Mouse (Mus musculus): ENCODE data around the gene Angel1. TPM values are rescaled to one million over a fixed set of nuclear protein-coding genes. Genes with fewer than 3 reads are reported as not detected.

Angel1 gene
- total and polyA plus RNA-seq, 2 experiments from 2014 or later = 6.5 to 7.1 TPM

GRCm38 (mm10) chr12:86694441-86694840 is 31.8 kb downstream of the Angel1 start:
- no peak for ATAC-seq
- no peaks in the 10 kb centered on the region for H3K9me3 ChIP-seq (ENCODE audit: low read length)
- no peak overlapping the region for H3K4me3 ChIP-seq (ENCODE audit: low read depth, low read length)
- H3K9ac ChIP-seq = no peak overlapping the region
- H3K4me1 ChIP-seq (ENCODE audit: insufficient read depth) = peaks cover 9% of the 10 kb centered on the region; the same call in 1 of the 2 replicates
- no peaks in the 10 kb centered on the region for H3K27me3 ChIP-seq (ENCODE audit: insufficient read depth, low read length)
- H3K27ac ChIP-seq (ENCODE audit: low read depth, low read length) = no peak overlapping the region
- no peak for DNase-seq
- no peak for TF ChIP-seq CTCF (IDR thresholded peaks at IDR 0.05; ENCODE audit: low read depth)
- no peak overlapping the region for H3K4me2 ChIP-seq (ENCODE audit: low read depth)
- 100% methylated on average over 1 of the region's 1 CpGs for WGBS
- peaks cover 60% of the 10 kb centered on the region for H3K36me3 ChIP-seq (ENCODE audit: insufficient read depth)

DNA sequence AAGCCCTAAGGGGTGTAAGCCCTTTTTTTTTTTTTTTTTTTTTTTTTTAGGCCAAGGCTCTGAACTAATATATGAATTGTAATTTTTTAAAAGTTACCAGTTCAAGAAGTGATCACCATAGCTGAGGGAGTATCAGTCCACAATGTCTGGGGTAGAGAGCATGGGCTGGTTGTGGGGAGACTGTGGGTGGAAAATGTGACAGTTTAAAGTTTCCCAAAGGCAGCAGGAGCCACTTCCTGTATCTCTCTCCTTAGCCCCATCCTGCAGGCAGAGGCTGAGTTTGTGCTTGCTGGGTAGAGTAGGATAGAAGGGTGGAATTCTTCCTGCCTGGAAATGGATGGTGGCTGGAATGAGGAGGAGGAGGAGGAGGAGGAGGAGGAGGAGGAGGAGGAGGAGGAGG is 32.9 kb downstream of the Angel1 start:
- TF ChIP-seq CTCF (IDR thresholded peaks at IDR 0.05; ENCODE audit: low read depth) = no peak
- H3K36me3 ChIP-seq (ENCODE audit: insufficient read depth) = peaks cover 70% of the 10 kb centered on the region
- H3K9ac ChIP-seq = no peak overlapping the region
- DNase-seq (no peak), ATAC-seq (no peak)
- no peak overlapping the region for H3K4me2 ChIP-seq (ENCODE audit: low read depth)
- no peaks in the 10 kb centered on the region for H3K9me3 ChIP-seq (ENCODE audit: low read length)
- H3K4me1 ChIP-seq (ENCODE audit: insufficient read depth) = peaks cover 5% of the 10 kb centered on the region; the same call in 1 of the 2 replicates
- H3K27ac ChIP-seq (ENCODE audit: low read depth, low read length) = no peak overlapping the region
- H3K4me3 ChIP-seq (ENCODE audit: low read depth, low read length) = no peak overlapping the region
- no peaks in the 10 kb centered on the region for H3K27me3 ChIP-seq (ENCODE audit: insufficient read depth, low read length)

- no peak for ATAC-seq
- Histone ChIP-seq H3K4me3 (ENCODE audit: low read depth, low read length) (no peak overlapping the region), H3K4me1 (ENCODE audit: insufficient read depth) (no peaks in the 10 kb centered on the region), H3K27ac (ENCODE audit: low read depth, low read length) (peak overlapping the region; percentile 15; the same call in 1 of the 2 replicates), H3K27me3 (ENCODE audit: insufficient read depth, low read length) (no peaks in the 10 kb centered on the region), H3K9ac (no peak overlapping the region), H3K4me2 (ENCODE audit: low read depth) (no peak overlapping the region), H3K9me3 (ENCODE audit: low read length) (no peaks in the 10 kb centered on the region), H3K36me3 (ENCODE audit: insufficient read depth) (peaks cover 77% of the 10 kb centered on the region)
- TF ChIP-seq CTCF (IDR thresholded peaks at IDR 0.05; ENCODE audit: low read depth) = no peak
- no peak for DNase-seq
- WGBS = 69% methylated on average over 5 of the region's 5 CpGs
Measured at GRCm38 (mm10) chr12:86692471-86693356, 33.5 kb downstream of the Angel1 start.

- no peak overlapping the region for H3K27ac ChIP-seq (ENCODE audit: low read depth, low read length)
- H3K4me3 ChIP-seq (ENCODE audit: low read depth, low read length) = no peak overlapping the region
- peaks cover 86% of the 10 kb centered on the region for H3K36me3 ChIP-seq (ENCODE audit: insufficient read depth)
- no peak overlapping the region for H3K4me2 ChIP-seq (ENCODE audit: low read depth)
- WGBS = 68% methylated on average over 12 of the region's 12 CpGs
- no peak for TF ChIP-seq CTCF (IDR thresholded peaks at IDR 0.05; ENCODE audit: low read depth)
- H3K9ac ChIP-seq = no peak overlapping the region
- DNase-seq = no peak
- no peaks in the 10 kb centered on the region for H3K4me1 ChIP-seq (ENCODE audit: insufficient read depth)
- no peaks in the 10 kb centered on the region for H3K27me3 ChIP-seq (ENCODE audit: insufficient read depth, low read length)
- no peak for ATAC-seq
- H3K9me3 ChIP-seq (ENCODE audit: low read length) = no peaks in the 10 kb centered on the region
Measured at GRCm38 (mm10) chr12:86690700-86691485, 35.4 kb downstream of the Angel1 start.

DNA sequence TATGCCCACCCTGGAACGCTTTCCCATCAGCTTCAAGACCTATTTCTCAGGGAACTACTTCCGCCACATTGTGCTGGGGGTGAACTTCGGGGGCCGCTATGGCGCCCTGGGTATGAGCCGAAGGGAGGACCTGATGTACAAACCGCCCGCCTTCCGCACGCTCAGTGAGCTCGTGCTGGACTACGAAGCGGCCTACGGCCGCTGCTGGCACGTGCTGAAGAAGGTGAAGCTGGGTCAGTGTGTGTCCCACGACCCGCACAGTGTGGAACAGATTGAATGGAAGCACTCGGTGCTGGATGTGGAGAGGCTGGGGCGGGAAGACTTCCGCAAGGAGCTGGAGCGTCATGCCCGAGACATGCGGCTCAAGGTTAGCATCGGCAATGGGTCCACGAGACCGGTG is 37.3 kb downstream of the Angel1 start:
- no peak for DNase-seq
- no peaks in the 10 kb centered on the region for H3K27me3 ChIP-seq (ENCODE audit: insufficient read depth, low read length)
- peaks cover 67% of the 10 kb centered on the region for H3K36me3 ChIP-seq (ENCODE audit: insufficient read depth)
- no peak overlapping the region for H3K27ac ChIP-seq (ENCODE audit: low read depth, low read length)
- no peak for TF ChIP-seq CTCF (IDR thresholded peaks at IDR 0.05; ENCODE audit: low read depth)
- no peak overlapping the region for H3K4me3 ChIP-seq (ENCODE audit: low read depth, low read length)
- no peak overlapping the region for H3K9ac ChIP-seq
- 97% methylated on average over 27 of the region's 27 CpGs for WGBS
- ATAC-seq = no peak
- no peak overlapping the region for H3K4me2 ChIP-seq (ENCODE audit: low read depth)
- no peaks in the 10 kb centered on the region for H3K9me3 ChIP-seq (ENCODE audit: low read length)
- peaks cover 7% of the 10 kb centered on the region; the same call in 1 of the 2 replicates for H3K4me1 ChIP-seq (ENCODE audit: insufficient read depth)

GRCm38 (mm10) chr12:86687971-86688573 is 38.2 kb downstream of the Angel1 start:
- H3K4me2 ChIP-seq (ENCODE audit: low read depth) = no peak overlapping the region
- no peaks in the 10 kb centered on the region for H3K9me3 ChIP-seq (ENCODE audit: low read length)
- 0 out of 2 replicates have a peak overlapping the region, but pooled peaks have one; percentile 15 for H3K27ac ChIP-seq (ENCODE audit: low read depth, low read length)
- no peaks in the 10 kb centered on the region for H3K27me3 ChIP-seq (ENCODE audit: insufficient read depth, low read length)
- WGBS = 88% methylated on average over 4 of the region's 4 CpGs
- H3K4me3 ChIP-seq (ENCODE audit: low read depth, low read length) = no peak overlapping the region
- H3K9ac ChIP-seq = no peak overlapping the region
- TF ChIP-seq CTCF (IDR thresholded peaks at IDR 0.05; ENCODE audit: low read depth) = no peak
- no peak for DNase-seq
- peaks cover 7% of the 10 kb centered on the region for H3K4me1 ChIP-seq (ENCODE audit: insufficient read depth)
- peaks cover 67% of the 10 kb centered on the region for H3K36me3 ChIP-seq (ENCODE audit: insufficient read depth)
- ATAC-seq = no peak
